Mouse (Mus musculus): ENCODE measurements around the gene Eef1akmt3. TPM values are rescaled to one million over a fixed set of nuclear protein-coding genes. Genes with fewer than 3 reads are reported as not detected.

The Eef1akmt3 gene
- total RNA-seq, 2 experiments from 2014 or later = 0.27 to 0.34 TPM

Small RNAs within 50 kb of the gene (microRNA-seq; reads per million reads assigned to microRNA genes)
- gene Mir26a-2 = 13.0 to 306 reads per million in 2 experiments
- 0.22 to 0.78 reads per million in 2 experiments for gene Mir546

Other genes starting within 250 kb of the Eef1akmt3 start
- gene Atp23, start 140.2 kb downstream of the Eef1akmt3 start, total RNA-seq (2021) = 10 to 100 TPM in 1 of 2 experiments, 1 to 10 TPM in 1; 7.4 to 10.3 TPM
- 10 to 100 TPM; 78.9 to 88.9 TPM for gene Ctdsp2, start 62.8 kb downstream of the Eef1akmt3 start, total RNA-seq (2021)
- under 1 TPM; 0.11 to 0.18 TPM for gene Avil, start 40.8 kb downstream of the Eef1akmt3 start, total RNA-seq (2021)
- 10 to 100 TPM; 31.4 to 36.3 TPM for gene Tsfm, start 10.7 kb downstream of the Eef1akmt3 start, total RNA-seq (2021)
- 10 to 100 TPM; 12.6 to 14.0 TPM for gene Mettl1, start 99 bp downstream of the Eef1akmt3 start, total RNA-seq (2021)
- gene Cyp27b1, start 6.7 kb upstream of the Eef1akmt3 start, total RNA-seq (2021) = under 1 TPM; 0.45 to 0.75 TPM
- 10 to 100 TPM; 48.6 to 48.9 TPM for gene March9, start 18.7 kb upstream of the Eef1akmt3 start, total RNA-seq (2021)
- 100 to 1,000 TPM; 157 to 178 TPM for gene Cdk4, start 22.0 kb upstream of the Eef1akmt3 start, total RNA-seq (2021)
- 10 to 100 TPM; 59.9 to 63.4 TPM for gene Tspan31, start 28.8 kb upstream of the Eef1akmt3 start, total RNA-seq (2021)
- gene Agap2, start 33.8 kb upstream of the Eef1akmt3 start, total RNA-seq (2021) = 100 to 1,000 TPM; 542 to 553 TPM
- 10 to 100 TPM; 94.3 to 98.3 TPM for gene Os9, start 79.6 kb upstream of the Eef1akmt3 start, total RNA-seq (2021)
- gene B4galnt1, start 123.7 kb upstream of the Eef1akmt3 start, total RNA-seq (2021) = 100 to 1,000 TPM; 107 to 116 TPM
- gene Slc26a10, start 139.1 kb upstream of the Eef1akmt3 start, total RNA-seq (2021) = 1 to 10 TPM; 2.0 to 2.6 TPM
- gene Arhgef25, start 148.6 kb upstream of the Eef1akmt3 start, total RNA-seq (2021) = 100 to 1,000 TPM; 125 to 132 TPM
- gene Dtx3, start 154.2 kb upstream of the Eef1akmt3 start, total RNA-seq (2021) = 100 to 1,000 TPM; 187 to 203 TPM
- gene Pip4k2c, start 170.1 kb upstream of the Eef1akmt3 start, total RNA-seq (2021) = 10 to 100 TPM; 38.3 to 38.4 TPM
- gene Kif5a, start 221.8 kb upstream of the Eef1akmt3 start, total RNA-seq (2021) = 100 to 1,000 TPM; 360 to 377 TPM
- 100 to 1,000 TPM; 312 to 315 TPM for gene Dctn2, start 224.9 kb upstream of the Eef1akmt3 start, total RNA-seq (2021)
- 10 to 100 TPM; 44.8 to 58.7 TPM for gene Mbd6, start 247.5 kb upstream of the Eef1akmt3 start, total RNA-seq (2021)